Mouse (Mus musculus) myocyte (in vitro differentiated cells): ENCODE data around the gene Racgap1.

Experiments
- CEBPB ChIP-seq: IDR thresholded peaks from 2 replicates; pipeline ENCODE4 v1.6.1; 2011; ENCODE audit warnings: mild to moderate bottlenecking, moderate library complexity; ENCODE audit not compliant: poor library complexity, insufficient read depth, severe bottlenecking
- MAX ChIP-seq: IDR thresholded peaks from one replicate; pipeline ENCODE4 v1.6.1; 2011; ENCODE audit warnings: low read depth, mild to moderate bottlenecking, control low read depth
- MYOD1 ChIP-seq, 3 experiments: IDR thresholded peaks; one replicate each; pipeline ENCODE4 v1.6.1; 2011; ENCODE audit warnings: control low read depth in 2 of 3, low read depth in 2 of 3, mild to moderate bottlenecking in 2 of 3, moderate library complexity in 1 of 3; ENCODE audit not compliant: insufficient read length in 2 of 3, control insufficient read depth in 1 of 3
- MYOG ChIP-seq, 3 experiments: IDR thresholded peaks; one replicate each; pipeline ENCODE4 v1.6.1; 2011; ENCODE audit warnings: control low read depth in 2 of 3, low read depth in 2 of 3, mild to moderate bottlenecking in 2 of 3; ENCODE audit not compliant: insufficient read length in 2 of 3, control insufficient read depth in 1 of 3, insufficient read depth in 1 of 3
- POLR2A ChIP-seq: IDR thresholded peaks from one replicate; pipeline ENCODE4 v1.6.1; 2011; ENCODE audit warnings: low read depth, mild to moderate bottlenecking, control low read depth, moderate library complexity; ENCODE audit not compliant: insufficient read length
- SRF ChIP-seq: IDR thresholded peaks from one replicate; pipeline ENCODE4 v1.6.1; 2011; ENCODE audit warnings: low read depth; ENCODE audit not compliant: control insufficient read depth, insufficient read length
- TCF12 ChIP-seq: IDR thresholded peaks from one replicate; pipeline ENCODE4 v1.6.1; 2011; ENCODE audit warnings: mild to moderate bottlenecking, control low read depth; ENCODE audit not compliant: poor library complexity, insufficient read depth, severe bottlenecking
- TCF3 ChIP-seq: IDR thresholded peaks from one replicate; pipeline ENCODE4 v1.6.1; 2011; ENCODE audit warnings: low read depth, control low read depth; ENCODE audit not compliant: insufficient read length
- USF1 ChIP-seq: IDR thresholded peaks from one replicate; pipeline ENCODE4 v1.6.1; 2011; ENCODE audit warnings: low read depth, mild to moderate bottlenecking, control low read depth, moderate library complexity

DNA sequence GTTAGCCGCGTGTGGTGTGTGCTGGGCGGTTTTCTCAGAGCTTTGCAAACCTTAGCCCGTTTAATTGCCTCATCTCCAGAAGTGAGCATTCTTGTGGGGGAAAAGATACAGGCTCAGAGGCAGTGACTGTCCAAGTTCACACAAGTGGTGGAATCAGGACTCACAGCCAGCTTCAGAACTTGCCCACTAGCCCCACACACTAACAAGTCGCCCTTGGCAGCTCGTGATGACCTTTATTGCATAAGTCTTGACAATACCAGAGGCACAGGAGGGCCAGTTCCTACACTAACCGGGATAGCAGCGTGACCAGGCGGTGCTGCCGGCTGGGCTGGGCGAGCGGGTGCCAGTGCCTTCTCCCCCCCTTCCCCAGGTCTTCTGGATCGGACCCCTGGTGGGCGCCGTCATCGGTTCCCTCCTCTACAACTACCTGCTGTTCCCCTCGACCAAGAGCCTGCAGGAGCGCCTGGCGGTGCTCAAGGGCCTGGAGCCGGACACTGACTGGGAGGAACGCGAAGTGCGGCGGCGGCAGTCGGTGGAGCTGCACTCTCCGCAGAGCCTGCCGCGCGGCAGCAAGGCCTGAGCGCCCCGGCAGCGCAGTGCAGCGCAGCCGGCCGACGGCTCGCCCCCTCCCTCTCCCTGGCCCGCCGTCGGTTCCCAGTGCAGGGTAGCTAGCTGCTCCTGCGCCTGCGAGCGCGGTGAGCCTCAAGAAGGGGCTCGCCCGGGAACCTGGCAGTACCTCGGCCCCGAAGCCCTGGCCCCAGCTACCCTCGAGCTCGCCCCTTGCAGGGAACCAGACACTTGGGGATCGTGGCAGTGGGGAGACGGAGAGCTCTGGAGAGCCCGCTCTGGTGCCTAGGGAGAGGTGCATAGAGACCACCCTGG, 67.8 kb downstream of the Racgap1 start:
- no peak for TF ChIP-seq CEBPB
- TF ChIP-seq MYOG (IDR thresholded peaks at IDR 0.05; ENCODE audit: control insufficient read depth in 1 of 3, insufficient read depth in 1 of 3, insufficient read length in 2 of 3, low read depth in 2 of 3), result peak in 1 of 3 experiments; percentile 16
- TF ChIP-seq USF1, result no peak
- no peak for TF ChIP-seq POLR2A
- no peak for TF ChIP-seq MYOD1 (IDR thresholded peaks at IDR 0.05; ENCODE audit: control insufficient read depth in 1 of 3, insufficient read length in 2 of 3, low read depth in 2 of 3)
- no peak for TF ChIP-seq SRF
- TF ChIP-seq TCF12, result no peak
- TF ChIP-seq TCF3, result no peak
- no peak for TF ChIP-seq MAX
